Mouse (Mus musculus): ENCODE measurements around the gene Mpst. TPM values are rescaled to one million over a fixed set of nuclear protein-coding genes. Genes with fewer than 3 reads are reported as not detected.

The Mpst gene
- polyA plus RNA-seq, 1 experiment from 2014 or later, result 1.6 TPM

DNA sequence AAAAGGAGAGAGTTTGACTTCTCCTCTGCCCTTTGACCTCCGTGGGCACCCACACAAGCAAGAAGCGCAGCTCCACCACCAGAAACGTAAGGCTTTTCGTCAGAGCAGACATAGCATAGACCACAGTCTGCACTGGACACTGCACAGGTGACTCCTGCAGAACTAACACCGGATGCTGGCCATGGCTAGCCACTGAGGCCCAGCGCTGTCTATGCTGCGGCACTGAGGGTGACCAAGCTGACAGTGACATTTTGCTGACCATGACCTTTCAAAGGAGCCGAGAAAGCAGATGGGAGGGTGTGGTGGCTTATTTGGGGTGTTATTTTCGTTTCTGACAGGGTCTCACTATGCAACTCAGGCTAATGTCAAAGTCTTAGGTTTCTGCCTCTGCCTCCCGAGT is 51.0 kb downstream of the Mpst start:
- no peak overlapping the region for H3K4me2 ChIP-seq
- no peaks in the 10 kb centered on the region for H3K36me3 ChIP-seq (ENCODE audit: control insufficient read depth, insufficient read depth, low read length)
- H3K27ac ChIP-seq (ENCODE audit: low read depth, low read length), result no peak overlapping the region
- 73% methylated on average over 10 of the region's 10 CpGs for WGBS (ENCODE audit: insufficient replicate concordance)
- H3K4me3 ChIP-seq (ENCODE audit: low read depth, low read length), result no peak overlapping the region
- no peak for ATAC-seq (replicated peaks; ENCODE audit: insufficient number of reproducible peaks, low FRiP score, low TSS enrichment)
- no peaks in the 10 kb centered on the region for H3K9me3 ChIP-seq (replicated peaks; ENCODE audit: control insufficient read depth, low read length)
- H3K27me3 ChIP-seq (ENCODE audit: control insufficient read depth, insufficient read depth, low read length), result peaks cover 2% of the 10 kb centered on the region; the same call in 1 of the 2 replicates
- no peak overlapping the region for H3K9ac ChIP-seq (ENCODE audit: low read depth, low read length)
- no peaks in the 10 kb centered on the region; the same call in 1 of the 2 replicates for H3K4me1 ChIP-seq (ENCODE audit: control insufficient read depth, insufficient read depth, low read length)

GRCm38 (mm10) chr15:78462981-78463380 is 56.8 kb downstream of the Mpst start:
- H3K27ac ChIP-seq (ENCODE audit: low read depth, low read length), result no peak overlapping the region
- no peak for ATAC-seq (replicated peaks; ENCODE audit: insufficient number of reproducible peaks, low FRiP score, low TSS enrichment)
- no peak overlapping the region for H3K9ac ChIP-seq (ENCODE audit: low read depth, low read length)
- WGBS (ENCODE audit: insufficient replicate concordance), result 38% methylated on average over 2 of the region's 2 CpGs
- no peaks in the 10 kb centered on the region for H3K9me3 ChIP-seq (replicated peaks; ENCODE audit: control insufficient read depth, low read length)
- H3K4me3 ChIP-seq (ENCODE audit: low read depth, low read length), result no peak overlapping the region
- no peaks in the 10 kb centered on the region for H3K36me3 ChIP-seq (ENCODE audit: control insufficient read depth, insufficient read depth, low read length)
- peaks cover 5% of the 10 kb centered on the region; the same call in 1 of the 2 replicates for H3K4me1 ChIP-seq (ENCODE audit: control insufficient read depth, insufficient read depth, low read length)
- 0 out of 2 replicates have a peak, but pooled peaks cover 2% of the 10 kb centered on the region for H3K27me3 ChIP-seq (ENCODE audit: control insufficient read depth, insufficient read depth, low read length)
- H3K4me2 ChIP-seq, result no peak overlapping the region

Other genes starting within 250 kb of the Mpst start
- 42.1 and 48.2 TPM in 2 replicates for gene Ift27, start 232.3 kb upstream of the Mpst start, polyA plus RNA-seq (2014; fragmentation: Nextera tagmentation; extraction: Ambion mirVana)
- 0.31 and 0.50 TPM in 2 replicates for gene Pvalb, start 200.0 kb upstream of the Mpst start, polyA plus RNA-seq (2014; fragmentation: Nextera tagmentation; extraction: Ambion mirVana)
- 17.6 and 27.3 TPM in 2 replicates for gene Ncf4, start 161.6 kb upstream of the Mpst start, polyA plus RNA-seq (2014; fragmentation: Nextera tagmentation; extraction: Ambion mirVana)
- gene Csf2rb2, start 100.7 kb upstream of the Mpst start, polyA plus RNA-seq (2014; fragmentation: Nextera tagmentation; extraction: Ambion mirVana), result 0.80 and 1.00 TPM in 2 replicates
- gene Csf2rb, start 80.7 kb upstream of the Mpst start, polyA plus RNA-seq (2014; fragmentation: Nextera tagmentation; extraction: Ambion mirVana), result 6.5 and 6.6 TPM in 2 replicates
- not detected in 2 replicates for gene Tex33, start 10.5 kb upstream of the Mpst start, polyA plus RNA-seq (2014; fragmentation: Nextera tagmentation; extraction: Ambion mirVana)
- gene Tst, start 509 bp upstream of the Mpst start, polyA plus RNA-seq (2014; fragmentation: Nextera tagmentation; extraction: Ambion mirVana), result 9.6 and 13.5 TPM in 2 replicates
- gene Kctd17, start 22.1 kb downstream of the Mpst start, polyA plus RNA-seq (2014; fragmentation: Nextera tagmentation; extraction: Ambion mirVana), result 16.8 and 21.3 TPM in 2 replicates
- gene Tmprss6, start 62.2 kb downstream of the Mpst start, polyA plus RNA-seq (2014; fragmentation: Nextera tagmentation; extraction: Ambion mirVana), result 0.64 TPM in 1 of 2 replicates, not detected in the other
- gene Il2rb, start 88.9 kb downstream of the Mpst start, polyA plus RNA-seq (2014; fragmentation: Nextera tagmentation; extraction: Ambion mirVana), result not detected in 2 replicates
- 36.3 and 37.0 TPM in 2 replicates for gene C1qtnf6, start 125.0 kb downstream of the Mpst start, polyA plus RNA-seq (2014; fragmentation: Nextera tagmentation; extraction: Ambion mirVana)
- gene Sstr3, start 138.3 kb downstream of the Mpst start, polyA plus RNA-seq (2014; fragmentation: Nextera tagmentation; extraction: Ambion mirVana), result 0.04 and 0.38 TPM in 2 replicates
- gene Rac2, start 166.4 kb downstream of the Mpst start, polyA plus RNA-seq (2014; fragmentation: Nextera tagmentation; extraction: Ambion mirVana), result 3.4 and 9.2 TPM in 2 replicates
- gene Cyth4, start 190.6 kb downstream of the Mpst start, polyA plus RNA-seq (2014; fragmentation: Nextera tagmentation; extraction: Ambion mirVana), result 1.3 and 2.0 TPM in 2 replicates